Mouse (Mus musculus): Measurements from ENCODE around the gene Dbx2. TPM values are rescaled to one million over a fixed set of nuclear protein-coding genes. Genes with fewer than 3 reads are reported as not detected.

Dbx2 gene
- polyA plus RNA-seq, 1 experiment from 2014 or later = 12.2 TPM

DNA sequence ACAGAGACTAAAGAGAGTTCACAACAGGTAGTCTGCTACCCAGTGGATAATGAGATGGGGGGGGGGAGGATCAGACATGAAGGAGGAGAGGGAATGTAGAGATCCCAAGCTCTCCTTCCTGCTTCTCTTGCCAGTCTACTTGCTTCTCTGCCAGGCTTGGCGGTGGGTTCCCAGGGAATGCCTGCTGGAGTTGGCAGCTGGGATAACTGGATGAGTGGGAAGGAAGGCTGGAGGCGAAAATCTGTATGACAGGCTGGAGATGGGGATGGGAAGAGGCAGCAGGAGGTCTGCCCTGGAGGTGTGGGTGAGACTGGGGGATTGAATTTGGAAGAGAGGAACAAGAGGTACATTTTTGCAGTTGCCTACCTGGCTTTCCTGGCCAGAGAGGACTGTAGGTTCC lies 19.4 kb upstream of the Dbx2 start:
- no peak for ATAC-seq
- H3K9me3 ChIP-seq (replicated peaks; ENCODE audit: control insufficient read depth, low read length, poor library complexity, severe bottlenecking) = 0 out of 2 replicates have a peak, but pooled peaks cover 3% of the 10 kb centered on the region
- no peaks in the 10 kb centered on the region for H3K36me3 ChIP-seq (ENCODE audit: control insufficient read depth, insufficient read depth, low read length)
- H3K27me3 ChIP-seq (ENCODE audit: control insufficient read depth, insufficient read depth, low read depth, low read length) = no peaks in the 10 kb centered on the region
- H3K4me1 ChIP-seq (ENCODE audit: control insufficient read depth, insufficient read depth, low read length) = no peaks in the 10 kb centered on the region
- H3K4me3 ChIP-seq (ENCODE audit: low read depth, low read length) = no peak overlapping the region
- no peak overlapping the region for H3K9ac ChIP-seq (ENCODE audit: low read depth, low read length)
- H3K4me2 ChIP-seq (ENCODE audit: low read length) = no peak overlapping the region
- WGBS = 82% methylated on average over 2 of the region's 2 CpGs
- no peak overlapping the region for H3K27ac ChIP-seq (ENCODE audit: low read length)

DNA sequence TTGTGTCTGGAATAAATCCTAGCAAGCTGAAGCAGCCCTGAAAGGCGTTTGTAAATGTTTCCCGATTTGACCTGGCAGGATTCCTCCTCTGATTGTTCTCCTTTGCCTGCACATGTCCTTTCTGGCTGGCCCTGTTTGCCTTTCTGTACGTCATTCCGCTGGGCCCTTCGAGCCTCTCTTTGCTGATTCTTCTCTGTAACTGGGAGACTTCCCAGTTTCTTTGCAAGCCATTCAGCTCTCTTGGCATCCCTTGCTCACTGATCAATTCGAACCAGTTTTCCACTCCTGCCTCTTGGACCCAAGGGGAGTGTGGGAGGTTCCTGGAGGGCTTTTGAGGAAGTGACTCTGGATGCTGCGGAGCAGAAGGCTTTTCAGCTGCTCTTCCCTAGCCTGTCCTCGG lies 11.4 kb upstream of the Dbx2 start:
- Histone ChIP-seq H3K36me3 (ENCODE audit: control insufficient read depth, insufficient read depth, low read length) (no peaks in the 10 kb centered on the region), H3K9ac (ENCODE audit: low read depth, low read length) (no peak overlapping the region), H3K27ac (ENCODE audit: low read length) (no peak overlapping the region; the same call in 1 of the 2 replicates), H3K27me3 (ENCODE audit: control insufficient read depth, insufficient read depth, low read depth, low read length) (no peaks in the 10 kb centered on the region), H3K4me1 (ENCODE audit: control insufficient read depth, insufficient read depth, low read length) (no peaks in the 10 kb centered on the region), H3K4me2 (ENCODE audit: low read length) (no peak overlapping the region), H3K4me3 (ENCODE audit: low read depth, low read length) (no peak overlapping the region), H3K9me3 (replicated peaks; ENCODE audit: control insufficient read depth, low read length, poor library complexity, severe bottlenecking) (no peaks in the 10 kb centered on the region)
- 25% methylated on average over 8 of the region's 8 CpGs for WGBS
- ATAC-seq = peak; percentile 62

DNA sequence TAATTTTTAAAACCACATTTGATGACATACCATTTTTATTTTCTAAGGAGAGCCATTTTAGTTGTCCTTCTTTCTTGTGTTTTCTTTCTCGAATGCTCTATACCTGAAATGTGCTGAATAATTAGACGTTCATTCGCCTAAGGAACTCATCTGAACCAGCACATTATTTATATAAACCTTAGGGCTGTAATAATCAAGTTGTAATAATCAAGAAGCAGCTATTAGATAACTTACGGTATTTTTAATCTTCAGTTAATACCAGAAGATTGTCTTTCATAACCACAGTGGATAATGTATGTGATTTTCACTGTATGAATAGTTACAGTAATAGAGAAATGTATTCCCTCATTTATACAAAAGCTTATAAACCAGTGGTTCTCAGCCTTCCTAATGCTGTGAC lies 9.2 kb upstream of the Dbx2 start:
- 95% methylated on average over 4 of the region's 4 CpGs for WGBS
- H3K36me3 ChIP-seq (ENCODE audit: control insufficient read depth, insufficient read depth, low read length) = no peaks in the 10 kb centered on the region
- H3K4me2 ChIP-seq (ENCODE audit: low read length) = no peak overlapping the region
- H3K9me3 ChIP-seq (replicated peaks; ENCODE audit: control insufficient read depth, low read length, poor library complexity, severe bottlenecking) = no peaks in the 10 kb centered on the region
- no peak overlapping the region for H3K27ac ChIP-seq (ENCODE audit: low read length)
- no peak for ATAC-seq
- no peak overlapping the region for H3K9ac ChIP-seq (ENCODE audit: low read depth, low read length)
- no peaks in the 10 kb centered on the region for H3K4me1 ChIP-seq (ENCODE audit: control insufficient read depth, insufficient read depth, low read length)
- no peaks in the 10 kb centered on the region for H3K27me3 ChIP-seq (ENCODE audit: control insufficient read depth, insufficient read depth, low read depth, low read length)
- no peak overlapping the region for H3K4me3 ChIP-seq (ENCODE audit: low read depth, low read length)

DNA sequence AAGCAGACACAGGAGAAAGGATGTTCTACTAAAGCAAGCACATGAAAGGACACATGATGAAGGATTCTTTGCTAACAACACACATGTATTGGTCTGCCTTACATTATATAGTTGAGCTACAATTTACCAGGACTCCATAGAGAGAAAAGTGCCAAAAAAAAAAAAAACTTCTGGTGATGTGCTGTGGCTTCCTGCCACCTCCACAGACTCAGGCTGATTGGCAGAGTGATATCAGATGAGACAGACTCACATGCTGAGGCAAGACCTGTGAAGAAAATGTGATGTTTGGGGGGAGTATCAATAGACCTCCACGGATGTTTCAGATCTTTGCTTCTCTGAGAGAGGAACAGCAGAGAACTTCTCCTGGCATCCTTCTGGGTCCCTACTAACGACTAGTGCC lies 6.0 kb upstream of the Dbx2 start:
- Histone ChIP-seq H3K4me3 (ENCODE audit: low read depth, low read length) (no peak overlapping the region), H3K27me3 (ENCODE audit: control insufficient read depth, insufficient read depth, low read depth, low read length) (peaks cover 9% of the 10 kb centered on the region), H3K4me2 (ENCODE audit: low read length) (no peak overlapping the region), H3K9ac (ENCODE audit: low read depth, low read length) (no peak overlapping the region), H3K9me3 (replicated peaks; ENCODE audit: control insufficient read depth, low read length, poor library complexity, severe bottlenecking) (no peaks in the 10 kb centered on the region), H3K27ac (ENCODE audit: low read length) (no peak overlapping the region), H3K36me3 (ENCODE audit: control insufficient read depth, insufficient read depth, low read length) (no peaks in the 10 kb centered on the region), H3K4me1 (ENCODE audit: control insufficient read depth, insufficient read depth, low read length) (no peaks in the 10 kb centered on the region)
- ATAC-seq = no peak
- WGBS = 83% methylated on average over 2 of the region's 2 CpGs

DNA sequence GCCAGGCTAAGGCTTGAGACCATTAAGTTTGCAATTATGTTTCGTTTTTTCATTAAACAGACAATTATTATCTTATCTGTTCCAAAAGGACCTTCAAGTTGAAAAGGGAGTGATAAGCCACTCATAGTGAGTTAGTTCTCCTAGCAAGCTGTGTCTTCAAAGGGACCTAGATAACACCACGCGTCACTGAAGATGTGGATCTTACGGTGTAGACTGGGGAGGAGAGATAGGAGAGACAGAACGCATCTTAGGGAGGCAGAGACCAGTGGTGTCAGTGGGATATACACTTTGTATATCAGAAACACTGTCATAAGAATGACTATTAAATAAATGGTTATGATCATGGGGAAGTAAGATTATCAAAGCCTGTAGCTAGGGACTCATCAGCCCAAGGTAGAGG lies 4.6 kb upstream of the Dbx2 start:
- Histone ChIP-seq H3K9ac (ENCODE audit: low read depth, low read length) (no peak overlapping the region), H3K4me3 (ENCODE audit: low read depth, low read length) (no peak overlapping the region), H3K4me1 (ENCODE audit: control insufficient read depth, insufficient read depth, low read length) (no peaks in the 10 kb centered on the region), H3K4me2 (ENCODE audit: low read length) (no peak overlapping the region), H3K9me3 (replicated peaks; ENCODE audit: control insufficient read depth, low read length, poor library complexity, severe bottlenecking) (no peaks in the 10 kb centered on the region), H3K27ac (ENCODE audit: low read length) (no peak overlapping the region), H3K27me3 (ENCODE audit: control insufficient read depth, insufficient read depth, low read depth, low read length) (peaks cover 20% of the 10 kb centered on the region), H3K36me3 (ENCODE audit: control insufficient read depth, insufficient read depth, low read length) (no peaks in the 10 kb centered on the region)
- ATAC-seq = no peak
- WGBS = 89% methylated on average over 5 of the region's 5 CpGs

DNA sequence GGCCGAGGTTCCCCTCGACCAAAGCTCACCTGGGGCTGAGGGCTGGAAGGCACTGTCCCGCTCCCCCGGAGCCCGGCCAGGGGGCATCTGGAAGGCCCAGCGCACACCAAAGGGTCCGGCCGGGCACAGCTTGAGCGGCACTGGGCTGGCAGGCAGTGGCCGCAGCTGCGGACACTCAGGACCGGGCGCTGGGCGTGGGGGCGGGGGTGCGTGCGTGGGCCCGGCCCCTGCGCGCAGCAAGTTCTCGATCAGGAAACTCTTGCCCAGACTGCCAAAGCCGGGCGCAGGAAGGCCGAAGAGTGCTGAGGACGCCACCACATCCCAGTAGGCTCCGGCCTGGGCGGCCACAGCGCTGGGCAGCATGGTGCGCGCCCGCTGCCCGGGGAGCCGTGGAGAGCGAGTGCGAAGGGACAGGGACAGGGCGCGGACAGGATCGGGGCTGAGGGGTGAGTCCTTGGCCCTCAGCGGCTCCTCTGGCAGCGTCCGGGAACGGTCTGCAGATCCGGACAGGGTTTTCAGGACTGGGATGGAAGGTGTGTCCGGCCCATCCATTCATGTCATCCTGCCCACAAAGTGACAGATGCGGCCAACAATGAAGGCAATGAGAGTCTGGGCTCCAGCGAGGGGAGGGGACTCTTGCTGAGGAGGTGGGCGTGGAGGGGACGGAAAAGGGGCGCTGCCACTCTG lies 1.4 kb downstream of the Dbx2 start:
- Histone ChIP-seq H3K27ac (ENCODE audit: low read length) (no peak overlapping the region), H3K36me3 (ENCODE audit: control insufficient read depth, insufficient read depth, low read length) (no peaks in the 10 kb centered on the region), H3K4me2 (ENCODE audit: low read length) (peak overlapping the region; percentile 69), H3K9me3 (replicated peaks; ENCODE audit: control insufficient read depth, low read length, poor library complexity, severe bottlenecking) (no peaks in the 10 kb centered on the region), H3K27me3 (ENCODE audit: control insufficient read depth, insufficient read depth, low read depth, low read length) (peaks cover 67% of the 10 kb centered on the region), H3K4me3 (ENCODE audit: low read depth, low read length) (peak overlapping the region; percentile 41), H3K9ac (ENCODE audit: low read depth, low read length) (peak overlapping the region; percentile 52), H3K4me1 (ENCODE audit: control insufficient read depth, insufficient read depth, low read length) (peaks cover 8% of the 10 kb centered on the region)
- ATAC-seq = no peak
- WGBS = 2% methylated on average over 49 of the region's 49 CpGs

DNA sequence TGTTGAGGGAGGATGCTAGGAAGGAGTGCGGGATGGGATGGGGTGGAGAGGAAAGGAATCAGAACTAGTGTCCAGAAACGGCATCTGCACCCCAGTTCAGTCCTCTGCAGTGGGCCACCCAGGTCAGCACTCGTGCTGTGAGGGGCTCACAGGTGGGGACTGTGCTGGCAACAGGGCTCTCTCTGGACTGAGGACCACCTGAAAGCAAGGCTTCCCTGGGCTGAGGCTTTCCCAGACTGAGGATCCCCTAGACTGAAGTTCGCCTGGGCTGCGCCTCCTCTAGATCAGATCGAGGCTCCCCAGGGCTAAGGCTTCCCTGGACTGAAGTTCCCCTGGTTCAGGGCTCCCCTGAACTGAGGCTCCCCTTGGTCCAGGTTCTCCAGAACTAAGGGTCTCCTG lies 1.9 kb downstream of the Dbx2 start:
- Histone ChIP-seq H3K4me2 (ENCODE audit: low read length) (peak overlapping the region; percentile 69), H3K4me1 (ENCODE audit: control insufficient read depth, insufficient read depth, low read length) (peaks cover 8% of the 10 kb centered on the region), H3K9ac (ENCODE audit: low read depth, low read length) (peak overlapping the region; percentile 52; the same call in 1 of the 2 replicates), H3K4me3 (ENCODE audit: low read depth, low read length) (peak overlapping the region; percentile 41), H3K9me3 (replicated peaks; ENCODE audit: control insufficient read depth, low read length, poor library complexity, severe bottlenecking) (no peaks in the 10 kb centered on the region), H3K36me3 (ENCODE audit: control insufficient read depth, insufficient read depth, low read length) (no peaks in the 10 kb centered on the region), H3K27me3 (ENCODE audit: control insufficient read depth, insufficient read depth, low read depth, low read length) (peaks cover 72% of the 10 kb centered on the region), H3K27ac (ENCODE audit: low read length) (no peak overlapping the region)
- no peak for ATAC-seq
- WGBS = 2% methylated on average over 6 of the region's 6 CpGs

DNA sequence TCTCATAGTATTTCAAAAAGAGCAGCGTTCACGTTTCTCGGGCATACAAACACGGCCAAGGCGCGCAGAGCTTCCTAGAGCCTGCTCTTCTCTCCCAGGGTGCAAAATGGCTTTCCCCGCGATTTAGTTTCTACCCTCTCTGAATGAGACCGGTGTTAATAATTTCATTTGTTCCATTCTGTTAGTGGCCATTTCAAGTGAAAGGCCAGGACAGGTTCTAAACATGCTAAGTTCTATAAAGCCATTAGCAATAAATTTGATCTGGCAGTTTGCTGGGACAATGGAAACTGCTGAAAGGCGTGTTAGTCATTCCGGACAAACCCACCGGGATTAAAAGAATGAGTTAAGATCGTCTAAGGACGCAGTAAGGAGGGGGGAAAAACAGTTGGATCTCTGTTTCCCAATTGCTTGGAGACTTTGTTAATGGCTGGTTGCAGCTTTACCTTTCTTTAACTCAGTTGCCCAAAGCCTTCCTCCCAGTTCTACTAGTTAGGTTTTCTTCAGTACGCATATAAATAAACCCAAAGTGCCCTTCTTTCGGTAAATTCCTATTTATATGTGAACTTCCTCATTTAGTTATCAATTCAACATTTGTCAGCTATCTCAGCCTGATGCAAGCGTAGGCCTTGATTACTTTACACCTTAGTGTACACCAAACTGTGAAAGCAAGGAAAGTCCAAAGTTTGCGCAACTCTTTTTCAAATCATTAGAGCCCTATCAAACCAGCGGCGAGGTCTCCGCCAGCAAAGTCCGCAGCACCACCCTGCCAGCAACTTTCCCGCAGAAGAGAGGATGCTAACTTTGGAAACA lies 2.7 kb downstream of the Dbx2 start:
- H3K36me3 ChIP-seq (ENCODE audit: control insufficient read depth, insufficient read depth, low read length) = no peaks in the 10 kb centered on the region
- 2% methylated on average over 23 of the region's 23 CpGs for WGBS
- no peak overlapping the region for H3K4me2 ChIP-seq (ENCODE audit: low read length)
- H3K27ac ChIP-seq (ENCODE audit: low read length) = no peak overlapping the region
- H3K9me3 ChIP-seq (replicated peaks; ENCODE audit: control insufficient read depth, low read length, poor library complexity, severe bottlenecking) = no peaks in the 10 kb centered on the region
- H3K4me1 ChIP-seq (ENCODE audit: control insufficient read depth, insufficient read depth, low read length) = peaks cover 8% of the 10 kb centered on the region
- no peak overlapping the region; the same call in 1 of the 2 replicates for H3K4me3 ChIP-seq (ENCODE audit: low read depth, low read length)
- ATAC-seq = no peak
- no peak overlapping the region for H3K9ac ChIP-seq (ENCODE audit: low read depth, low read length)
- peaks cover 75% of the 10 kb centered on the region for H3K27me3 ChIP-seq (ENCODE audit: control insufficient read depth, insufficient read depth, low read depth, low read length)

DNA sequence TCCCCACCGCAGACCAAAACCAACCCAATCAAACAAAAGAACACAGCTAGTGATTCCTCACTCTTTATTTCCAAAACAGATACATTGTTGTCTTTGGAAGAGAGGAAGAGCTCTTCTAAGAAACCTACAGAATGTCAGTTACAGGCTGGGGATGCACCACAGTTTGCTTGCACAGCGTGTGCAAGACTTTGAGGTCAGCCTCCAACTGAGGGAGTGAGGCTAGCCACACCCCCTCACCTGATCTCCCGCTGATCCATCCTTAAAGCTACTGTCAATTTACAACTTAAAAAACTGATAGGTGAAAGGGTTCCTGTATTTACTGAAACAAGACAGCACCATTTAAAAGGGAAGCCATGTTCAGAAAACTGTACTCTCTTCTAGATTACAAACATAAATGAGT lies 3.9 kb downstream of the Dbx2 start:
- Histone ChIP-seq H3K4me3 (ENCODE audit: low read depth, low read length) (no peak overlapping the region), H3K27ac (ENCODE audit: low read length) (no peak overlapping the region), H3K27me3 (ENCODE audit: control insufficient read depth, insufficient read depth, low read depth, low read length) (peaks cover 77% of the 10 kb centered on the region), H3K36me3 (ENCODE audit: control insufficient read depth, insufficient read depth, low read length) (no peaks in the 10 kb centered on the region), H3K4me1 (ENCODE audit: control insufficient read depth, insufficient read depth, low read length) (peaks cover 8% of the 10 kb centered on the region), H3K9me3 (replicated peaks; ENCODE audit: control insufficient read depth, low read length, poor library complexity, severe bottlenecking) (no peaks in the 10 kb centered on the region), H3K9ac (ENCODE audit: low read depth, low read length) (no peak overlapping the region), H3K4me2 (ENCODE audit: low read length) (peak overlapping the region; percentile 9; the same call in 1 of the 2 replicates)
- 2% methylated on average over 3 of the region's 3 CpGs for WGBS
- no peak for ATAC-seq

Measured in midbrain, embryonic 16.5 days (tissue).